Mouse (Mus musculus): ENCODE data around the gene Htra3. TPM values are rescaled to one million over a fixed set of nuclear protein-coding genes. Genes with fewer than 3 reads are reported as not detected.
A peak's percentile ranks its signal among the peaks of the same experiment; 100 is the strongest.

The Htra3 gene
- polyA plus RNA-seq, 1 experiment from 2014 or later = 11.3 TPM

DNA sequence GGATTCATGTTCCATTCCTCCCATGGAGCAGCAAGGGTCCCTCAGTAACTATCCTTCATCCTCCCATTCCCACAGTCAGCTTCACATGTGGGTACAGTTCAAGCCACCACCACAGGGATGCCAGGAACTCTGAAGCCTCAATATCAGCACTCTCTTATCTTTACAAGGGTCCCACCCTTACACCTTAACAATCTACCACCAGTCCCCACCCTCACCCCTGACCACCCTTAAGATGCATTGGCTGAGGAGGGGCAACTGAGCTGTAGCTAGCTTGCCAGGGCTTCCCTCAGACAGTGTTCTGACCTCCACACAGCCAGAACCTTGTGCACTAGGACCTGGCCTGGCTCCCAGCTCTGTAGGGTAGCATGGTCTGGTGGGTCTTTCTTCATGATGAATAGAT, 39.8 kb upstream of the Htra3 start:
- Histone ChIP-seq H3K9ac (replicated peaks; ENCODE audit: low read depth, low read length) (no peak overlapping the region), H3K27ac (ENCODE audit: low read length) (no peak overlapping the region), H3K27me3 (replicated peaks; ENCODE audit: control insufficient read depth, insufficient read depth, low read length) (no peaks in the 10 kb centered on the region), H3K36me3 (ENCODE audit: control insufficient read depth, insufficient read depth) (no peaks in the 10 kb centered on the region), H3K4me3 (replicated peaks; ENCODE audit: low read length) (no peak overlapping the region), H3K4me1 (replicated peaks; ENCODE audit: control insufficient read depth, insufficient read depth, low read length) (no peaks in the 10 kb centered on the region), H3K4me2 (ENCODE audit: low read length) (no peak overlapping the region), H3K9me3 (ENCODE audit: control insufficient read depth, low read length) (no peaks in the 10 kb centered on the region)
- ATAC-seq = no peak

DNA sequence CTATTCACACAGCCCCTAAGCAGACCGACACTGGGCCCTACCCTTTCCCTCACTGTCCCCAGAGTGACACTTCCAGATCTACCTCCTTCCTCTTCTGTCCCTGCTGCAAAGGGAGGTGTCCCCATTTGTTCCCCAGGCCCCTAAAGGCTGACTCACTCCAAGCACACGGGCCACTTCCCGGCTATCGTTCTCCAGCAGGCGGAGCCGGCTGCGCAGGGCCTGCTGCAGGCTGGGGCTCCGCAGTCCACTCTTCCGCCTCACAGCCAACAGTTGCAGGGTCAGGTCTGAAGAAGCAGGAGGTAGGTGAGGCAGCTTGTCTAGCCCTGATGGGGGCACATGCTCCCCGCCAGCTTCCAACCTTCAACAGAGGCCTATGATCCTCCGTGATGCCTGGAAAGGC, 39.2 kb upstream of the Htra3 start:
- H3K4me3 ChIP-seq (replicated peaks; ENCODE audit: low read length) = no peak overlapping the region
- no peak overlapping the region for H3K27ac ChIP-seq (ENCODE audit: low read length)
- no peak overlapping the region for H3K9ac ChIP-seq (replicated peaks; ENCODE audit: low read depth, low read length)
- no peaks in the 10 kb centered on the region for H3K4me1 ChIP-seq (replicated peaks; ENCODE audit: control insufficient read depth, insufficient read depth, low read length)
- WGBS = 86% methylated on average over 11 of the region's 11 CpGs
- no peaks in the 10 kb centered on the region for H3K36me3 ChIP-seq (ENCODE audit: control insufficient read depth, insufficient read depth)
- H3K9me3 ChIP-seq (ENCODE audit: control insufficient read depth, low read length) = no peaks in the 10 kb centered on the region
- no peak overlapping the region for H3K4me2 ChIP-seq (ENCODE audit: low read length)
- H3K27me3 ChIP-seq (replicated peaks; ENCODE audit: control insufficient read depth, insufficient read depth, low read length) = no peaks in the 10 kb centered on the region
- ATAC-seq = no peak

DNA sequence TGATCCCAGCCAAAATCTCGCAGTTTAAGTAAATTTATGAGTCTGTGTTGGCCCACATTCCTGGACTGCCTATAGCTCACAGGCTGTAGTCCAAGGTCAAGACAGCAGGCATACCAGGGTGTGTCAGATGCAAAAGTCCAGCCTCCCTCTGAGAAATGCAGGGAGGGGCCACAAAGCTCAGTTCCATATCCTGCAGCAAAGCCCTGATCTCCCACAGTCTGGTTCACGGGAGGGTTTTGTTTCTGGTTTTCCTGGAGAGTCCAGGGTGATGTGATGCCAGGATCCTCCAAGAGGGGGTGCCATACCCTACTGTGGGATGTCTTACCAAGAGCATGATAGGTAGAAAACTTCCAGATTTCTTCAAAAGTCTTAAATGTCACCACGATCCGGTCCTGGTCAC, 38.4 kb upstream of the Htra3 start:
- Histone ChIP-seq H3K4me2 (ENCODE audit: low read length) (no peak overlapping the region), H3K4me1 (replicated peaks; ENCODE audit: control insufficient read depth, insufficient read depth, low read length) (no peaks in the 10 kb centered on the region), H3K4me3 (replicated peaks; ENCODE audit: low read length) (no peak overlapping the region), H3K27ac (ENCODE audit: low read length) (no peak overlapping the region), H3K9me3 (ENCODE audit: control insufficient read depth, low read length) (no peaks in the 10 kb centered on the region), H3K27me3 (replicated peaks; ENCODE audit: control insufficient read depth, insufficient read depth, low read length) (no peaks in the 10 kb centered on the region), H3K36me3 (ENCODE audit: control insufficient read depth, insufficient read depth) (no peaks in the 10 kb centered on the region), H3K9ac (replicated peaks; ENCODE audit: low read depth, low read length) (no peak overlapping the region)
- ATAC-seq = no peak
- 56% methylated on average over 4 of the region's 4 CpGs for WGBS

DNA sequence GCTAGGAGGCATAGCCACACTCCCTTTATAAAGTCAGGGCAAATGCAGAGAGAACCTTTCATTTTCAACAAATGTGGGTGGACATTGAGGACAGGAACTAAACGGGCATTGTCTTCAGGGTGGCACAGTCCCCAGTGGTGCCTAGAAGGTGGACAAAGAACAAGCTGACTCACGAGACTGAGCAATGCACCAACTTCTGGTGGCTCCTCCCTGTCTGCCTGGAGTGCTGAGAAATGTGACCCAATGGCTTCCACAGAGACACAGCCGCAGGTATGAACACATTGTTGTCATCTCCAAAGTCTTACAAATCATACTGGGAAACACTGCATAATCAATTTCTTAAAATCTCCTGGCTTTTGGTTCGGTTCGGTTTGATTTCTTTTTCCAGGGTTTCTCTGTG, 37.9 kb upstream of the Htra3 start:
- H3K4me1 ChIP-seq (replicated peaks; ENCODE audit: control insufficient read depth, insufficient read depth, low read length) = no peaks in the 10 kb centered on the region
- H3K4me2 ChIP-seq (ENCODE audit: low read length) = no peak overlapping the region
- H3K9me3 ChIP-seq (ENCODE audit: control insufficient read depth, low read length) = no peaks in the 10 kb centered on the region
- 86% methylated on average over 5 of the region's 5 CpGs for WGBS
- H3K4me3 ChIP-seq (replicated peaks; ENCODE audit: low read length) = no peak overlapping the region
- no peak overlapping the region for H3K9ac ChIP-seq (replicated peaks; ENCODE audit: low read depth, low read length)
- no peak overlapping the region for H3K27ac ChIP-seq (ENCODE audit: low read length)
- no peaks in the 10 kb centered on the region for H3K27me3 ChIP-seq (replicated peaks; ENCODE audit: control insufficient read depth, insufficient read depth, low read length)
- no peaks in the 10 kb centered on the region for H3K36me3 ChIP-seq (ENCODE audit: control insufficient read depth, insufficient read depth)
- no peak for ATAC-seq

DNA sequence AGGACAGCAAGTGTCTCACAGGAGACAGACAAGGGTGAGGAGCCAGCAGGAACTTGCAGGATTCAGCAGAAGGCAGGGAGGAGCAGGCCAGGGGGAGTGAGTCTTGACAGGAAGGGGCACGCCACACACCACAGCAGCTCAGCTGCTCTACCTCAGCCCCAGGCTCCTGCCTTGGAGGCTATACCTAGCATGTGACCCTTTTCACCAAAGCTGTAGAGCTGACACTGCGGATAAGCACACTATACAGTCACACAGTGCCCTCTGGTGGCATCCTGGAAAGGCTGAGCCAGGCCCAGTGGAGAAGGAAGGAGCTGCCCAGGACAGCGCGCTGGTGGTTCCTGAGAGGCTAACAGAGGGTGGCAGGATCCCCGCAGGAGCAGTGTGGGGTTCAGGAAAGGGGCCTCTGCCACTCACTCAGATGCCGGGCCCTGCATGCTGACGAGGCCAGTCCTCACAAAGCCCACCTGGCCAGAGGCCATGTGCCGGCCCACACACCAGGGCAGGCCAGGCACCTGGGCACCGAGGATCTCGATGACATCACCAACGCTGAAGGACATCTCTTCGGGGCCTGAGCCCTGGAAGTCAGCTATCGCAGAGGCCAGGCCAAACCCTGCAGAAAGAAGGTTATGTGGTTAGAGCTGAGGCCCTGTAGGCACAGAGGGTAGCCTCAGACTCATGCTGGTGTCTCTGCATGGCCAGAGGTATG, 34.2 kb upstream of the Htra3 start:
- Histone ChIP-seq H3K4me3 (replicated peaks; ENCODE audit: low read length) (no peak overlapping the region), H3K36me3 (ENCODE audit: control insufficient read depth, insufficient read depth) (no peaks in the 10 kb centered on the region), H3K4me1 (replicated peaks; ENCODE audit: control insufficient read depth, insufficient read depth, low read length) (no peaks in the 10 kb centered on the region), H3K27me3 (replicated peaks; ENCODE audit: control insufficient read depth, insufficient read depth, low read length) (no peaks in the 10 kb centered on the region), H3K9me3 (ENCODE audit: control insufficient read depth, low read length) (no peaks in the 10 kb centered on the region), H3K4me2 (ENCODE audit: low read length) (no peak overlapping the region), H3K9ac (replicated peaks; ENCODE audit: low read depth, low read length) (no peak overlapping the region), H3K27ac (ENCODE audit: low read length) (no peak overlapping the region)
- peak; percentile 93 for ATAC-seq
- 44% methylated on average over 13 of the region's 13 CpGs for WGBS

DNA sequence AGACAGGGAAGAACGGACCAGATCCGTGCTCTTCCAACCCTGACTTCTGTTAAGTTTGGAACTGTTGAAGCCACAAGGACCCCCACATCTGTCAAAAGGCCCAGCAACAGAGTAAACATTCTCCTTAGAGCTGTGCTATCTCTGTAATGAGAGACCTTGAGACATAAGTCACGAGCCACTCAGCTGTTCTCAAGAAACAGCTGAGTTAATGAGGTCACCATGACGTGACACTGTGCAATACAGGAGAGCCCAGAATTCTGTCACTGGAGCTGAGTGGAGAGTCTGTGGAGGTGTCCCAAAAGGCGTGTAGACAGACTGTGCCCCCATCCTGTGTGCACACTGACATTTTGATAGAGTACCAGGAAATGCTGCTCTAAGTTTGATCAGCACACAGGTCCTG, 32.9 kb upstream of the Htra3 start:
- no peak overlapping the region for H3K4me3 ChIP-seq (replicated peaks; ENCODE audit: low read length)
- ATAC-seq = no peak
- WGBS = 76% methylated on average over 5 of the region's 5 CpGs
- no peaks in the 10 kb centered on the region for H3K9me3 ChIP-seq (ENCODE audit: control insufficient read depth, low read length)
- H3K27ac ChIP-seq (ENCODE audit: low read length) = no peak overlapping the region
- H3K4me1 ChIP-seq (replicated peaks; ENCODE audit: control insufficient read depth, insufficient read depth, low read length) = no peaks in the 10 kb centered on the region
- no peaks in the 10 kb centered on the region for H3K27me3 ChIP-seq (replicated peaks; ENCODE audit: control insufficient read depth, insufficient read depth, low read length)
- no peak overlapping the region for H3K4me2 ChIP-seq (ENCODE audit: low read length)
- no peaks in the 10 kb centered on the region for H3K36me3 ChIP-seq (ENCODE audit: control insufficient read depth, insufficient read depth)
- no peak overlapping the region for H3K9ac ChIP-seq (replicated peaks; ENCODE audit: low read depth, low read length)

DNA sequence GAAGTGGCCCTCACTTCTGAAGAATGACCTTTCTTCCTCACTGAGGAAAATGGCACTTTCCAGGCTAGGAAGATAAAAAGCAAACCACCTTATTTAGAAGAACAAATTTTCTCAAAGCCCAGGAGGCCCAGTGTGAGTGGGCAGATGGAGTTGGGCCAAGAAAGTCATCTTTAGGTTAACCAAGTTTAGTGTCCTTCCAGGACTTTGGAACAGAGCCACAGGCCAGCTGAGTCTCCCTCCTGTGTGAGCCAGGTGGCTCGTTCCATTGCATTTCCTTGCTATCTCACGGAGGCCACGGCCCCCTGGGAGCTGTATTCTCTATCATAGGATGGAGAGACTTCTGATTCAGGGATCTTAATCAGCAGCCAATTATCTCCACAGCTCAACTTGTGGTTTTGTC, 31.3 kb upstream of the Htra3 start:
- WGBS = 69% methylated on average over 3 of the region's 3 CpGs
- Histone ChIP-seq H3K9me3 (ENCODE audit: control insufficient read depth, low read length) (no peaks in the 10 kb centered on the region), H3K4me3 (replicated peaks; ENCODE audit: low read length) (no peak overlapping the region), H3K27ac (ENCODE audit: low read length) (no peak overlapping the region), H3K27me3 (replicated peaks; ENCODE audit: control insufficient read depth, insufficient read depth, low read length) (no peaks in the 10 kb centered on the region), H3K4me1 (replicated peaks; ENCODE audit: control insufficient read depth, insufficient read depth, low read length) (no peaks in the 10 kb centered on the region), H3K9ac (replicated peaks; ENCODE audit: low read depth, low read length) (no peak overlapping the region), H3K36me3 (ENCODE audit: control insufficient read depth, insufficient read depth) (no peaks in the 10 kb centered on the region), H3K4me2 (ENCODE audit: low read length) (no peak overlapping the region)
- ATAC-seq = no peak

DNA sequence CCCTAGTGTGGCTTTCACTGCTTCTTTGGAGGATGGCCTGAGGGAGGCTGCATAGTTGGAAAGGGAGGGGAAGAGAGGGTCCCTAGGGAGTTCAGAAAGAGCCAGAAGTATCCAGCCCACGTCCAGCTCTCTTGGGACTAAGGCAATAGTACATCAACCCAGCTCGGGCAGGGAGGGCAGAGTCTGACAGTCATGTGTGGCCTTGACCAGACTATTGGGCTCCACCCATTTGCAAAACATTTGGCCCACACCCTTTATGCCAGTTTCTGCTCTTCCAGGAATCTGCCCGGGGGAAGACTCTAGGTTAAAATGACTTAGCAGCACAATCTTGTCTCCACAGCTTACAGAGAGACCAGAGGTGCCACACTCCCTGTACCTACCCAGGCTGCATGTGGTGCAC, 30.9 kb upstream of the Htra3 start:
- no peaks in the 10 kb centered on the region for H3K27me3 ChIP-seq (replicated peaks; ENCODE audit: control insufficient read depth, insufficient read depth, low read length)
- no peak overlapping the region for H3K27ac ChIP-seq (ENCODE audit: low read length)
- H3K4me2 ChIP-seq (ENCODE audit: low read length) = no peak overlapping the region
- no peaks in the 10 kb centered on the region for H3K9me3 ChIP-seq (ENCODE audit: control insufficient read depth, low read length)
- no peaks in the 10 kb centered on the region for H3K4me1 ChIP-seq (replicated peaks; ENCODE audit: control insufficient read depth, insufficient read depth, low read length)
- no peak overlapping the region for H3K4me3 ChIP-seq (replicated peaks; ENCODE audit: low read length)
- ATAC-seq = no peak
- H3K36me3 ChIP-seq (ENCODE audit: control insufficient read depth, insufficient read depth) = no peaks in the 10 kb centered on the region
- WGBS = 82% methylated on average over 3 of the region's 3 CpGs
- no peak overlapping the region for H3K9ac ChIP-seq (replicated peaks; ENCODE audit: low read depth, low read length)

DNA sequence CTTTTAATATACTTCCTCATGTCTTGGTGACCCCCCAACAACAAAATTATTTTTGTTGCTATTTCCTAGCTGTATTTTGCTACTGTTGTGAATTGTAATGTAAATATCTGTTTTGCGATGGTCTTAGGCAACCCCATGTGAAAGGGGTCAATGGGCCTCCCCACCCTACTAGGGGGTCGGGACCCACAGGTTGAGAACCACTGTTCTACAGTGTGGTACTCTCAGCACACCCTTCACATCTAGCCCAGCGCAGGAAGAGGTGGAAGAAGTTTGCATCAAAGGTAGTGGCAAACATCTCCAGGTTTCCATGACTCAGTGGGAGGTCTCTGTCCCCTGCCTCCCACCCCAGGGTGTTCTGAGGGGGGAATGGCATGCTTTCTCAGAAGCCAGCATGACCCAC, 25.8 kb upstream of the Htra3 start:
- no peaks in the 10 kb centered on the region for H3K4me1 ChIP-seq (replicated peaks; ENCODE audit: control insufficient read depth, insufficient read depth, low read length)
- H3K27ac ChIP-seq (ENCODE audit: low read length) = no peak overlapping the region
- no peak for ATAC-seq
- no peaks in the 10 kb centered on the region for H3K36me3 ChIP-seq (ENCODE audit: control insufficient read depth, insufficient read depth)
- no peaks in the 10 kb centered on the region for H3K27me3 ChIP-seq (replicated peaks; ENCODE audit: control insufficient read depth, insufficient read depth, low read length)
- no peak overlapping the region for H3K4me3 ChIP-seq (replicated peaks; ENCODE audit: low read length)
- H3K4me2 ChIP-seq (ENCODE audit: low read length) = no peak overlapping the region
- WGBS = 94% methylated on average over 3 of the region's 3 CpGs
- H3K9me3 ChIP-seq (ENCODE audit: control insufficient read depth, low read length) = no peaks in the 10 kb centered on the region
- no peak overlapping the region for H3K9ac ChIP-seq (replicated peaks; ENCODE audit: low read depth, low read length)

DNA sequence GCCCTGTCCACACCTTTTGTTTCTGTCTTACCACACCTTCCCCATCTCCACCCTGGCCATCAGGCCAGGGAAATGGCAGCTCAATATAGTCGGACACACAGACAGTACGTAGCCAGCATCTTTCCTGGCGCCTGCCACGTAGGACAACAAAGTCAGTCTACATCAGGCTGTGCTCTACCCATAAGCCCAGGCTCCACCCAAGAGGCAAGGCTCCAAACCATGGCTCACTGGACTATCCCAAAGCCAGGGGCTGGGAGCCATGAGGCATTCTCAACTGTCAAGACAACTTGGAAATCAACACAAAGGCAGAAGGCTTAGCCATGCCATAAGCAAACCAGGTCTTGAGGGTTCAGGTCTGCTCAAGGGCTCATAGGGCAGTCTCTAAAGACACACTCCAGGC, 24.2 kb upstream of the Htra3 start:
- no peak overlapping the region for H3K9ac ChIP-seq (replicated peaks; ENCODE audit: low read depth, low read length)
- no peak overlapping the region for H3K4me3 ChIP-seq (replicated peaks; ENCODE audit: low read length)
- H3K4me2 ChIP-seq (ENCODE audit: low read length) = no peak overlapping the region
- WGBS = 91% methylated on average over 4 of the region's 4 CpGs
- no peak overlapping the region for H3K27ac ChIP-seq (ENCODE audit: low read length)
- H3K4me1 ChIP-seq (replicated peaks; ENCODE audit: control insufficient read depth, insufficient read depth, low read length) = no peaks in the 10 kb centered on the region
- no peak for ATAC-seq
- H3K36me3 ChIP-seq (ENCODE audit: control insufficient read depth, insufficient read depth) = no peaks in the 10 kb centered on the region
- no peaks in the 10 kb centered on the region for H3K27me3 ChIP-seq (replicated peaks; ENCODE audit: control insufficient read depth, insufficient read depth, low read length)
- H3K9me3 ChIP-seq (ENCODE audit: control insufficient read depth, low read length) = no peaks in the 10 kb centered on the region

Measured in forebrain, embryonic 16.5 days (tissue).